9 mouse cellular contexts compared by ENCODE assay signal in genomic region chr5:92252797-92253343, GRCm38 (mm10). TPM values are rescaled to one million over a fixed set of nuclear protein-coding genes. Genes with fewer than 3 reads are reported as not detected.
A peak's percentile ranks its signal among the peaks of the same experiment; 100 is the strongest.
DNase-seq lines count a peak whose midpoint lies in the region; TF ChIP-seq lines count a peak whose summit lies in the region.
"Had no signal": no experiment of that assay in that cellular context is flagged by ENCODE, and none has a peak within 500 bp of the region (broad histone marks: within the 10 kb centered on the region; RNA-seq: fewer than 3 reads in every experiment).

No protein-coding gene starts in this region.

- H3K4me1 ChIP-seq in lung, adult 2 months (ENCODE audit: control insufficient read depth, insufficient read depth, low read length) = peaks cover 2% of the 10 kb centered on the region; the same call in 1 of the 2 replicates

- intact Hi-C loops in left cerebral cortex, postnatal 25 days (cut with DNase I) = no loop called here

- H3K4me3 ChIP-seq in lung, adult 2 months (replicated peaks; ENCODE audit: extremely low read depth, low read depth, low read length) = no peak overlapping the region

- TF ChIP-seq POLR2A in lung, adult 2 months (IDR thresholded peaks at IDR 0.05; ENCODE audit: borderline replicate concordance, extremely low read depth, low read depth, low read length) = no peak

- 20% methylated on average over 18 of the region's 18 CpGs for WGBS in lung, adult 2 months

- DNase-seq in cerebellum, adult 18-20 months = peak; percentile 8
- no peak for DNase-seq in cerebellum, adult 11-12 months
- no peak for DNase-seq in lung, adult 2 months
- DNase-seq in lung, adult 18-20 months = no peak
- peak; percentile 19 to 34 for DNase-seq in left cerebral cortex, postnatal 25 days (ENCODE audit: low spot score in 2 of 2)
- DNase-seq in right cerebral cortex, postnatal 25 days = peak; percentile 26
- no peak for DNase-seq in adrenal gland, adult 8-10 months
- DNase-seq in T-cell, adult 2 months (ENCODE audit: low spot score) = no peak

- peak; percentile 27; the same call in 1 of the 2 replicates for TF ChIP-seq CTCF in lung, adult 2 months (IDR thresholded peaks at IDR 0.05; ENCODE audit: insufficient read depth, low read length)

RNA-seq across cellular contexts. Expression of gene Ppef2, which starts 3.2 kb away (rescaled TPM):
- polyA plus RNA-seq in lung, adult 2 months (2012; rRNA removed) = 2.6 and 3.1 TPM in 2 replicates
- total RNA-seq in left cerebral cortex, postnatal 25 days (2021) = under 1 TPM; 0.55 to 0.62 TPM
- total RNA-seq in adrenal gland, adult 8-10 months (2022) = under 1 TPM in 2 of 4 experiments, not detected in 2; 0.31 to 0.55 TPM

RNA-seq across cellular contexts. Expression of gene Naaa, which starts 25.1 kb away (rescaled TPM):
- polyA plus RNA-seq in lung, adult 2 months (2012; rRNA removed) = 81.2 and 91.1 TPM in 2 replicates
- total RNA-seq in left cerebral cortex, postnatal 25 days (2021) = 10 to 100 TPM; 38.8 to 40.9 TPM
- 10 to 100 TPM; 22.5 to 30.9 (median 26.2) TPM for total RNA-seq in adrenal gland, adult 8-10 months (2022)

RNA-seq across cellular contexts. Expression of gene U90926, which starts 37.7 kb away (rescaled TPM):
- not detected in 2 replicates for polyA plus RNA-seq in lung, adult 2 months (2012; rRNA removed)
- total RNA-seq in left cerebral cortex, postnatal 25 days (2021) = not detected
- total RNA-seq in adrenal gland, adult 8-10 months (2022) = not detected
- polyA plus RNA-seq: limb, embryonic 14.5 days had no signal

RNA-seq across cellular contexts. Expression of gene Sdad1, which starts 57.4 kb away (rescaled TPM):
- polyA plus RNA-seq in lung, adult 2 months (2012; rRNA removed) = 5.5 and 7.1 TPM in 2 replicates
- total RNA-seq in left cerebral cortex, postnatal 25 days (2021) = 10 to 100 TPM; 19.0 to 19.8 TPM
- total RNA-seq in adrenal gland, adult 8-10 months (2022) = 10 to 100 TPM; 28.0 to 45.8 (median 35.1) TPM

Comparison
In these comparisons a context has a peak if more than half of its experiments do, and no peak if none do; other contexts are left out.
1. DNase-seq: peak in cerebellum, adult 18-20 months (2 of 2), left cerebral cortex, postnatal 25 days (2 of 2) and right cerebral cortex, postnatal 25 days (single experiment); none in cerebellum, adult 11-12 months (single experiment), lung, adult 2 months (single experiment), lung, adult 18-20 months (0 of 2), adrenal gland, adult 8-10 months (single experiment) and T-cell, adult 2 months (single experiment).